Mouse (Mus musculus) embryo, embryonic 11.5 days (tissue): ENCODE data around the gene Dusp10.
A peak's percentile ranks its signal among the peaks of the same experiment; 100 is the strongest.

Experiments
- DNase-seq: peaks from one replicate; pipeline ENCODE4 v3.0.0-alpha.2; 2012; ENCODE audit warnings: low read depth, low spot score

Gene Dusp10

GRCm38 (mm10) chr1:184030070-184030802 lies 17.1 kb downstream of the Dusp10 start:
- no peak for DNase-seq

DNA sequence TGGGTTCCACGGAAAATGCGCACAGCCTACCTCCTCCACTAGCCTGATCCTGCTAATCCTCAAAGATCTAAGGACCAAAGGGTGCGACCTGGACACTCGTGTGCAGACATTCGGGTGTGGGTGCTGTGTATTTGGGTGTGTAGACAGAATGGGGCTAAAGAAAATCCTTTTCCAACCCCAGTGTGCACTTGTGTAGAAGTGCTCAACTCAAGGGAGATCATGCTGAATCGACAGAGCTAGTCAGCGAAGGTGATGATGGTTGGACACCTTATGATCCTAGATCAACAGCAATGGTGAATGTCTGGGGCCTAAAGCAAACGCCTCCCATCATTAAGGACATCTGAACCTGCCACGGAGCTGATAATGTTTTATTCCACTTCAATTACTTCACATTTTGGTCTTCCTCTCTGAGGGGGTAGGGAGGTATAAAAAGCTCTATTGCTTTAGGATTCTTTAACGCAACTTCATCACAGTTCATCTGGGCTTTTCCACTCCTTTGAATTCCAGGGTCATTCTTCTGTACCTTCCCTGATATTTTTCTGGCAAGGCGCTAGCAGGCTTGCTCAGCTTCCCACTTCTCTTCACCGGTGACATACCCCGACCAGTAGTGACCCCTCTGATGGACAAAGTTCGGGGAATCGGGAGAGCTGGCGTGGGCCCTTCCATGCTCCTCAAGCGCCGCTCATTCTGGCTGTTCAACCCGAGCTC lies 19.7 kb downstream of the Dusp10 start:
- no peak for DNase-seq

DNA sequence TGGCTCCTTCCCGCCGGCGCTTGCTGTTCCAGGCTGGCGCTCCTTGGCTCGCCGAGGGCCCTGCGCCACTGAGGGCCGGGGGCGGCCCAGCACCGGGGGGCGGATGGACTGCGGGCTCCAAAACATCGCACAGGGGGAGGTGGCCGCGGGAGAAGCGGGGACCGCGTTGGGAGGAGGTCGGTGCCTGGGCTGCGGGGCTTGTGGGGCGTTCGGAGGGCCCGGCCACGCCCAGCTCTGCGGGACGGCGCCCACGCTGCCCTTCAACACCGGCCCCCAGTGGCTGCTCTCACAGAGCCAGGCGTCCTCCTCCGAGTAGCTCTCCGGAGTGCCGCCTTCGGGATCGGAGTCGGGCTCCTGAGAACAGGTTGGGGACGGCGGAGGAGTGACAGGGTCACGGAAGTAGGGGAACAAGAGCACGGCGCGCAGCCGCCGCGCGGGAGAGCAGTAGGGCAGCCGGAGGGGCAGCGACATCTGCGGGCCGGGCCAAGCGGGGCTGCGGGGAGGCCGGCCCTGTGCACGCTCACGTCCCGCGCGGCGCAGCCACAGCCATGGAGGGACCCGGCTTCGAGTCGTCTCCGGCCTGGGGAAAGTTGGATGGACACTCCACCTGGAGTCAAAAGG lies 20.4 kb downstream of the Dusp10 start:
- peak; percentile 23 for DNase-seq

DNA sequence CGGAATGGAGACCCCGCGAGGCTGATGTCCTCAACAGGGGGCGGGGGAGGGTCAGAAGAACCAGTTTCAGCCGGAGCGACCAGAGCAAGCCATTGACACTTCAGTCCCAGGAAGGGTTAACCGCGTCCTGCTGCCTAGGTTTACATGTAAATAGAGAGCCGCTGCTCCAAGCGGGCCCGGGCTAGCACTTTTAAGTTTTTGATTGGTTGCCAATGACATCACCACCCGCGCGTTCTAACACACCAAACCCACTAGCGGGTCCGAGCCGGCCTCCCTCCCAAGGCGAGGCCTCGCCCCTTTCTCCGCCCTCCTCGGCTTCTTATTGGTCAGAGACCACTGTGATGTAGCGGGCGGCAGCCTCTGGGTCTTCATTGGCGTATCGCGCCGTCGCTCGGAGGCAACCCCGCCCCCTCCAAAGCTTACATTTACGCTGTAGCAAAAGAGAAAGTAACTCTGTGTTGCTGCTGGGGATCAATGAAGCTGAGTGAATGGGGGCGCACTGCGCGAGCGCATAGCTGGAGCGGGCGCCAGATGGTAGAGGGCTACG lies 21.0 kb downstream of the Dusp10 start, which contains the start of gene 1700056E22Rik:
Gene 1700056E22Rik (minus strand): TSS at position 291 of the 547 bp plus-strand sequence.
- DNase-seq, result peak; percentile 99

GRCm38 (mm10) chr1:184034741-184035181 lies 21.7 kb downstream of the Dusp10 start:
- DNase-seq, result no peak

- DNase-seq, result no peak
Measured at GRCm38 (mm10) chr1:184035346-184035903, 22.3 kb downstream of the Dusp10 start.

DNA sequence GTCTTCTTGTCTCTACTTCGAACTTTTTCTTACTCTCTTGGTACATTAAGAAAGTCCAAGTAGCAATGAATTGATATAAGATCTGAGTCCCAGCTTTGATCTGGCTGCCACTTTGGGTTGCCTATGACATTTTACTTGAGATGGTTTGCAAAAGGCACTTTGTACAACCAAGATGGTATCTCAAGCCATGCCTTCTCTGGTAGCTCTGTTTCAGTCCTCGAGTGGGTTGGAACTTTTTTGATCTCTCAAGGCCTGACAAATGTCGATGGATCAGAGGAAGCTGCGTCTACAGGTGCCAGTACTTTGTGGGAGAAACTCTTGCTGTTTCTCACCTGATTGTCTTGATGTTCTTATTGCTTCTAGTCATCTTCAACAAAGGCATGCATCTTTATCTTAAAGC lies 24.7 kb downstream of the Dusp10 start:
- no peak for DNase-seq

DNA sequence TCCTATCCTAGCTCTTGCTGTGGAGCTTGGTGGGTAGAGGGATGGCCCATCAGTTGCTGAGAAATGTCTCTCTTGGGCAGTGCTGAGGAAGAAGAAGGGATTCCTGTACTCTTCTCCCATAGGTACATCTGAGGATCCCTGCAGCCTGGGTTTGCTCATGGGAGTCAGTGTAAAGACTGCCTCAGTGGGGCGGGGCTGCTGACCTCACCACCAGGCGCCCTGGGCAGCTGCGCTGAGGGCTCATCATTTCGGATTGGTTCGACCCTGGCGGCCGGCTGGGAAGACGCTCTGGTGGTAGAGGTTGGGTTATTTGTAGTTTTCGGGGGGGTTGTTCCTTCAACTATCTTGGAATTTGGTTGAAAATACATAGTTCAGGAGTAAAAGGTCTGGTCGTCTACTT lies 26.2 kb downstream of the Dusp10 start:
- no peak for DNase-seq

- no peak for DNase-seq
Measured at GRCm38 (mm10) chr1:184040181-184040580, 27.1 kb downstream of the Dusp10 start.

DNA sequence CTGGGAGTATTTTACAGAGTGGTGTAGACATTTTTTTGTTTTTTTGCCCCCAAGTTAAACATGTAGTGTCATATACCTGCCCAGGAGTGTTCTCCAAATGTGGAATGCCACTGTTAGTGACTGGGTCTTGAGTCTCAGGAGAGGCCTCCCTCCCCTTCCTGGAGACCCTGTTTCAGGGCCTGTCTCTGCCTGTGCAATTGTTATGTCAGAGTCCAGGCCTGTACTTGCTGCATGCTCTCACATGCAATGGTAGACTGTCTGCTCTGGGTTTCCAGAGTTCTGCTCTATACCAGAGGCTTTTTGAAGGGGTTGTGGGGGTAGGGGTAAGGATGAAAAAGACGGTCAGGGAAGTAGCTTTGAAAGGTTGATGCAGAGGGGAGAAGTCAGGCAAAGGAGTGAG lies 27.8 kb downstream of the Dusp10 start:
- DNase-seq, result no peak

DNA sequence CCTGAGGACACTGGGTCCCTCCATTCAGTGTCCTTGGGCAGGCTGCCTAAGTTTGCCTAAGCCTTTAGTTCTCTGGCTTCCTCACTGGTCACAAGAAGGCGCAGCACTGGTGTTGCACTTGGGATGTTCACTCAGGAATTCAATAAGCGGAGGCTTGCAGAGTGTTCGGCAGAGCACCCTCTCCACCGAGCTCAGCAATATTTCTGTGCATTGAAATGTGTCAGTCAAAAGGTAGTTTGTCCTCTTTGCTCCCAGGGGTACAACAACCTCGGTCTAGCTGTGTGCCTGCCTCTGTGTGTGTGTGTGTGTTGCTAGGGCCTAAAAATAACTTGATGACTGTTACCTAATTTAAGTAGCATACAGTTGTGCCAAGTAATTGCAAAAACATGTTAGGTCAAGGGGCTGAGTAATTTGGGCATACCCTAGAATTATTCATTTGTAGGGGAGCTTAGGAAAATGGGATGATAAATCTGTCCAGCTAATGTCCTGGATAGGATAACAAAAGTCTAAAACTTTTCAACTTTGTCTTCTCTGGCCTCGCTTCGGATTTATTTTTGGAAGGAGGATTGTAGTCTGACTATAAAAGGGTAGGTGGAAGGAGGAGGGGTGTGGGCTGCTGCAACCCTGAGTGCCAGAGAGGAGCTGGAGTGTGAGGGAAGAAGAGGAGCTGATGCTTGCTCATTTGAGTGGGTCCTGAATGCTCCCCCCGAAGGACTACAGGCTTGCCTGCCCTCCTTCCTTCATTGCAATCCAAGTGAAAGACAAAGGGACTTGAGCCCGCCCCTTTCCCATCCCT lies 28.9 kb downstream of the Dusp10 start:
- DNase-seq, result no peak

- no peak for DNase-seq
Measured at GRCm38 (mm10) chr1:184042745-184043144, 29.6 kb downstream of the Dusp10 start.

GRCm38 (mm10) chr1:184043391-184043790 lies 30.3 kb downstream of the Dusp10 start:
- DNase-seq, result no peak

DNA sequence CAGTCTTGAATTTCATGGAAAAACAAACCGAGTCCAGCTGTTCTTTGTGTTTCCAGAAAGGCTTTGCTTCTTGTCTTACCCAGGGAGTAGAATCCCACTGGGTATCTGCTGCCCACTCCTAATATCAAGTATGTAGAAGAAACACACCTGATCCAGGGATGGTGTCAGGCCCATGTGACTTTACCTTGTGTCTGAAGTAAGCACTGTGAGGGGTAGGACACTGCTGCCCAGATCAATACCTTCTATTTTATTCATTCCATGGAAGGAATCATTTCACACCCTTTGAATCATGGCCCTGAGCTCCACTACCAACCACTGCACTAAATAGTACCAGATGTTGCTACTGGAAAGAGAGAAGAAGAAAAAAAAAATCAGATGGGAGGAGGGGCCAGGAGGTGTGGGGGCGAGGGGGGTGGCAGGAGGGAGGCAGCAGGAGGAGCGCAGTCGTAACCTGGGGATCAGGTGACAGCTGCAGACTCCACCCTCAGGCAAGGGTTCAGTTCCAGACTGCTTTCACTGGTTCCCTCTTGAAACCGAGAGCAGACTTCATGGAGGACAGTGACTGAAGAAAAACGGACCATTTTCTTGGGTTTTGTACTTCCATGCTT lies 33.1 kb downstream of the Dusp10 start:
- DNase-seq, result peak; percentile 27

DNA sequence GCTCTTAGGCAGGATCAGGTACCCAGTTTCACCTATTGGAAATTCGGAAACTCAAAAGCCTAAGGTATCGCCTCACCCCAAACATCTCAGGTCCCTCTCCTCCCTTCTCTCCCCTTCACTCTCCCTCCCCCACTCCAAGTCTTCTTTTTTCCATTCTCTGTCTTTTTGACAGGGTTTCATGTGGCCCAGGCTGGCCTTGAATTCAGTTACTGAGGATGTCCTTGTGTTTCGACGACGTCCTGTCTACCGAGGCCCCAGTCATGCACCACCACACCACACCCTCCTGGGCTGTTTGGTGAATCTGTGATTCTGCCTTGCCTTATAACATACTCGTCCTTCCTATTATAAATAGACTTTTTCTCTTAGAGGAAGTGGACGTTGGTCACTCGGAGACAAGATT lies 34.7 kb downstream of the Dusp10 start:
- DNase-seq, result no peak

DNA sequence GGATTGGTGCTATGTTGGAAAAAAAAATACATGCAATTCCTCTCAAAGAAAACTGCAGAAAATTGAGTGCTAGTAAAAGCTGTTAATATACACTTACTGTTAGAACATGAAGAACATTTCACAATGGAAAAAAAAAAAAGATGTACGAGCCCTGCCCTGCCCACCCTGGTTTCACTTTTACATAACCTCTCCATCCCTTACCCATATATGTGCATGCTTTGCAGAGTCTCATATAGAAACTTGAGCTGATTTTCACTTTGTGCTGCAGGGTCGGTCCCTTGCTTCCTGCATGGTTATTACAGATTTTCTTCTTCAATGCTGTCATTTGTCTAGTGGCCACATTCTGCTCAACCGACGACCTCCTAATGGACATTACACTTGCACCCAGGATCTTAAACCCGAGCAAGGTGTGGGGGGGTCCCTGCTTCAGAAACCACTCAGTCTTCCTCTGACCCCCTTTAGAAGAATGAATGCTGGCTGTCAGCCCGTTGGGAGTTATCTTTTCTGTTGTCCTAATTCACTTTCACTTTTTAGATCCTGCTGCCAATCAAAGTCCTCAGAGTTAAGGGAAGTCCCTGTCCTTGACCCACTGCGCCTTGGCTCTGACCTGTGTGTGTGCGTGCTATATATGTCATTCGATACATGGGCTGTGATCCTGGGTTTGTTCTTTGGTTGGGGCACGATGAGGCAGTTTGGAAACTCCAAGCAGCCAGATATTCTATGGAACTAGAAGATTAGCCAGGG lies 35.7 kb downstream of the Dusp10 start:
- no peak for DNase-seq

GRCm38 (mm10) chr1:184051286-184051685 lies 38.2 kb downstream of the Dusp10 start:
- DNase-seq, result no peak

DNA sequence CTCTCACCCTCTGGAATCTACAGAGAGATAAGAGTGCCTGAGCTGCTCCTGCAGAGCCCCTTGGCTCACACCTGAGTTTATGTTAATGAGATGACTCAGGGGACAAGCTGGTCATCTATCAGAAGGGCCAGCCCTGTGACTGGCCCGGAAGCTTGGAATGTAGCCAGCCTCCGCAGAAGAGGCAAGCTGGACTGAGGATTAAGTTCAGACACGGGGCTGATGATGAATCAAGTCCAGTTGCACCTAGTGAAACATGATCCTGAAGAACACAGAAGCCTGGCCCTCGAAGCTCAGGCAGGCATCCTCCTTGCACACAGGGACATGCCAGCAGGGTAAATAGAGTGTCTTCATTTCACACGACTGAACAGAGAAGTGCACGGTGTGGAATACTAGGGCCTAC lies 38.7 kb downstream of the Dusp10 start:
- no peak for DNase-seq

DNA sequence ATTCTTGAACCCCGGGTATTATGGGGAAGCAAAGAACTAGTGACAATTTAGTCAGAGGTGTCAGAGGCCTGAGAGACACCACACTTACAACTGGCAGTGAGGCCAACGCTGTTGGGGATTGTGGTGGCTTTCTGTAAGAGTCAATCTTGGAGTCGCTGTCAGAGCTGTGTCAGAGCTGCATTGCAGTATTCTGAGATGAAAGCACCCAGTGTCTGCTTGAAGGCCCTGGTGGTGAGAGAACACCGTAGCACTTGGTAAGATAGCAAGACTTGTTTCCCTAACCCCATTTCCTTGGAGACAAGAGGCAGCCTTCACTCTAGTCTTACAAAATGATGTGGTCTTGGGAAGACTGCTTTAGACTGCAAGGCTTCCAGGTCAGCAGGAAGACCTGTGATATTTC lies 39.2 kb downstream of the Dusp10 start:
- no peak for DNase-seq

GRCm38 (mm10) chr1:184053141-184053540 lies 40.0 kb downstream of the Dusp10 start:
- DNase-seq, result no peak
